Mouse (Mus musculus): ENCODE measurements at regions not wholly inside any gene's neighbourhood (a gene's known extent, or its start where the extent isn't known, plus 50 kb on each side); places are given as distances from the start of the nearest gene placed in this dataset.
A peak's percentile ranks its signal among the peaks of the same experiment; 100 is the strongest.
"Not testable (repeated sequence)": the region's sequence is repeated elsewhere in the genome, so short reads cannot be mapped to it uniquely, and the experiment has no call there.

DNA sequence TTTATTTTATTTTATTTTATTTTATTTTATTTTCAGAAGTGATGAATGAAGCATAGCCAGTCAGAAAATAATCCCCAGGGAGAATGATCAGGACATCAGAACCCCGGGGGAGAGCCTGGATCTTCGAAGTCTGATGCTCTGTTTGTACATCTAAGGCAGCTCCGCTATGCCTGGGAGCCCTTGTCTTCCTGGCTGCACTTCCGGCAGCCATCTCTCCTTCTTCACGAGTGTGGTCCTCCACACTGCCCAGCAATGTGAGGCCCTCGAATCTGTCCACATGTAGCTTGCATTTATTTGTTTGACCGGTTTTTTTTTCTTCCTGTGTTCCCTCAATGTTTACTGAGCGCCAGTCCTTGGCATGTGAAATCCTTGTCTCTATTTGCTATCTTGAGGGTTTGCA is 95.9 kb downstream of the Vcpkmt start:
- DNase-seq (ENCODE audit: low read depth, low spot score) = no peak

- DNase-seq (ENCODE audit: low read depth, low spot score) = peak; percentile 78
Measured at GRCm38 (mm10) chr12:69485652-69486651, 96.9 kb downstream of the Vcpkmt start.

- no peak for DNase-seq (ENCODE audit: low read depth, low spot score)
Measured at GRCm38 (mm10) chr12:69481420-69481819, 101.4 kb downstream of the Vcpkmt start.

GRCm38 (mm10) chr12:69476631-69477091 is 104.4 kb upstream of the Gm9887 start:
- DNase-seq (ENCODE audit: low read depth, low spot score) = peak; percentile 42

DNA sequence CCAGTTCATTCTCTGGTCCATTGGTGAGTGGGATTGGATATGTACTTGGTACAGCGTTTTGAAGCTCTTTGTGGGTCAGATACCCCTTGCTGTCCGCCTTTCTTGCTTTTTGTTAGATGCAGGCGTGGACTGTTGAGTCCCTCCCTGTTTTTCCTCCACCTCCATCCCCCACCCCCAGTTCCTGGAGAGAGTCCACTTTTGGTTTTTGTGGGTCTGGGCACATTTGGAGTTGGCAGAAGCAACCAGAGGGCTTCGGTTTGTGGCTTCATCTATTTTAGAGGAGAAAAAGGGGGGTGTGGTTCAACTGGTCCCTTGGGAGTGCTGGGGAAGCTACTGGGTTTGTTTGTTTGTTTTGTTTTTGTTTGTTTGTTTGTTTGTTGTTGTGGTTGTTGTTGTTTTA is 103.9 kb upstream of the Gm9887 start:
- DNase-seq (ENCODE audit: low read depth, low spot score) = no peak

DNA sequence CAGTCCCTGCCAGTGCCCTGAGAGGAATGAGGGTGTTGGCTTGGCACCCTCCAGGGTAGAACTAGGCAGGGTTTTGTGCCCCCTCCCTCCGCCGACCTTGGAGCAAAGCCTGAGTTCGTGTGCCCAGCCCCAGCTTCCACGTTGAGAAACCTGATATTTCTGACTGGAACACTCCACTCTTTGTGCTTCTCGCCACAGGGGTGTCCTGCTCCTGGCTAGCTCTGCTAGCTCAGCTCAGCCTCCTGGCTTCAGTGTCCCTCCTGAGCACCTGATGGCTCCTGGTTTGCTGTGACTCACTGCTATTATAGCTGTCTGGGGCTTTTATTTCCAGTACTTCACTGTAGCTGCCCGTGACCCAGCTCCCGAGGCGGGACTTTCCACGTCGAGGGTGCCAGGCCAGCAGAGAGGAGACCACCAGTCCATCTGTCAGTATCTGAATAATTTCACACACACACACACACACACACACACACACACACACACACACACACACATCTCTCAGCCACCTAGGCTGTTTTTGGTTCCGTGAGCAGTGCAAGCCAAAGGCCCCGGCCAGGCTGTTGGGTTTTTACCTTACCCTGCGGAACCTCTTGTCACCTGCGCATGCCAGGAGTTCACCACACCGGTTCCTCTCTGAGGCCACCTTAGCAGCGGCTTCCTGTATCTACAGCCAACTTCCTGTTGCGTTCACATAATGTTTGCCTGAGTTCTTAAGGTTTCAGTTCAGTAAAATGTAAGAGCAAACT is 102.8 kb upstream of the Gm9887 start:
- peak; percentile 68 for DNase-seq (ENCODE audit: low read depth, low spot score)

GRCm38 (mm10) chr12:69474141-69474915 is 102.1 kb upstream of the Gm9887 start:
- no peak for DNase-seq (ENCODE audit: low read depth, low spot score)

DNA sequence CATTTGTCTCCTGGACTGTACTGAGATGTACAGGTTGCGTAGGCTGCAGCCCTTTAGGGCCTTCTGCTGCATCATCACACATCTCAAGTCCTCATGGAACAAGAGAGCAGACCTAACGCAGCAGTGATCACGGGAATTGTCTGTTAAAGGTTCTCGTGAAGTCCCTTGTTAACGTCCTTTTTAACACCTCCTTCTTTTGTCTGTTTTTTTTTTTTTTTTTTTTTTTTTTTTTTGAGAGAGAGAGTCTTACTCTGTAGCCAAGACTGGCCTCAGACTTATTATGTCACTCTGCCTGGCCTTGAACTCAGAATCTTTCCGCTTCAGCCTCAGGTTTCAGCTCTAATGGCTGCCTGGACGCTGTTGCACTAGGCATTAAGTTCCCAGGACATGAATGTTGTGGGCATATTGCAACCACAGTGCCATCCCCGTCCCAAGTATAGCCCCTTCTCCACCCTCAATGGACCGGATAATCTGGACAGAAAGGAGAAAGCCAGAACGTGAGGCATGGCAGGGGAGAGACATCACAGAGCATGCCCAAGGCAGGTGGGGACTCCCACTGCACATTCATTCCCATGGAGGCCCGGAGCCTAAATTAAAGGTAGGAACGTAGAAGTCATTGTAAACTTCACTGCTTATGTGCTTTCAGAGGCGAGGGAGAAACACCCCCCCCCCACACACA is 101.3 kb upstream of the Gm9887 start:
- DNase-seq (ENCODE audit: low read depth, low spot score) = no peak

DNA sequence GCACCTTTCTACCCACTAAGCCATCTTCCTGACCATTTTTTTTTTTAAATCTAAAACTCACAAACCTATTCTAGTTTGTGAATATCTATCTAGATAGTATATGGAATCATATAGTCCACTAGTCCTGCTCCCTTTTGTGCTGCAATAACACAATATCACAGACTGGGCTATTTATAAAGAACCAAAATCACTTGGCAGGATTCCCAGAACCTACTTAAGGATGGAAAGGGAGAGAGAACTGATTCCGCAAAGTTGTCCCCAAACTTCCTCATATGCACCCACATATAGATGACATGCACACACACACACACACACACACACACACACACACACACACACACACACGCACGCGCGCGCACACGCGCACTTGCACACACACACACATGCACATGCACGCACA is 100.7 kb upstream of the Gm9887 start:
- DNase-seq (ENCODE audit: low read depth, low spot score) = peak; percentile 78

- DNase-seq (ENCODE audit: low read depth, low spot score) = no peak
Measured at GRCm38 (mm10) chr12:69471876-69472275, 99.6 kb upstream of the Gm9887 start.

GRCm38 (mm10) chr12:69469004-69469403 is 96.7 kb upstream of the Gm9887 start:
- no peak for DNase-seq (ENCODE audit: low read depth, low spot score)

- DNase-seq (ENCODE audit: low read depth, low spot score) = no peak
Measured at GRCm38 (mm10) chr12:69467363-69467762, 95.1 kb upstream of the Gm9887 start.

- DNase-seq (ENCODE audit: low read depth, low spot score) = no peak
Measured at GRCm38 (mm10) chr12:69464906-69465305, 92.6 kb upstream of the Gm9887 start.

DNA sequence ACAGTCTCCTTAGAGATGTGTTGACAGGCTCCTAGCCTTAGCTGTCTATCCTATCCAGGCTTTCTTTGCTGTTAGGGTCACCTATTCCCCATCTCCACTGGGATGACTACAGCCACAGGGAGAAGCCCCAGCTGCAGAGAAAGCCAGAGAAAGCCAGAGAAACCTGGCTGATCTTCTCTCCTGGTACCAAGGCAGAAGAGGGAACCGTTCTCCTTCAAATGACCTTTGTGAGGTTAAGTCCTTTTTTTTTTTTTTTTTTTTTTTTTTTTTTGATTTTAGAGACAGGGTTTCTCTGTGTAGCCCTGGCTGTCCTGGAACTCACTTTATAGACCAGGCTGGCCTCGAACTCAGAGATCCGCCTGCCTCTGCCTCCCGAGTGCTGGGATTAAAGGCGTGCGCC is 91.1 kb upstream of the Gm9887 start:
- not testable (repeated sequence) for DNase-seq (ENCODE audit: low read depth, low spot score)

GRCm38 (mm10) chr12:69461888-69462840 is 89.9 kb upstream of the Gm9887 start:
- DNase-seq (ENCODE audit: low read depth, low spot score) = peak; percentile 70

GRCm38 (mm10) chr12:69460552-69461079 is 88.4 kb upstream of the Gm9887 start:
- DNase-seq (ENCODE audit: low read depth, low spot score) = no peak

- peak; percentile 92 for DNase-seq (ENCODE audit: low read depth, low spot score)
Measured at GRCm38 (mm10) chr12:69458170-69458841, 86.0 kb upstream of the Gm9887 start.

GRCm38 (mm10) chr12:69456746-69457145 is 84.5 kb upstream of the Gm9887 start:
- DNase-seq (ENCODE audit: low read depth, low spot score) = peak; percentile 95

GRCm38 (mm10) chr12:69456116-69456515 is 83.9 kb upstream of the Gm9887 start:
- no peak for DNase-seq (ENCODE audit: low read depth, low spot score)

Measured in brain, adult 2 months (tissue).